Mouse (Mus musculus): ENCODE results near the gene Ttc9c. TPM values are rescaled to one million over a fixed set of nuclear protein-coding genes. Genes with fewer than 3 reads are reported as not detected.

Gene Ttc9c
- polyA plus RNA-seq (2012; rRNA removed) = 13.2 and 14.2 TPM in 2 replicates

DNA sequence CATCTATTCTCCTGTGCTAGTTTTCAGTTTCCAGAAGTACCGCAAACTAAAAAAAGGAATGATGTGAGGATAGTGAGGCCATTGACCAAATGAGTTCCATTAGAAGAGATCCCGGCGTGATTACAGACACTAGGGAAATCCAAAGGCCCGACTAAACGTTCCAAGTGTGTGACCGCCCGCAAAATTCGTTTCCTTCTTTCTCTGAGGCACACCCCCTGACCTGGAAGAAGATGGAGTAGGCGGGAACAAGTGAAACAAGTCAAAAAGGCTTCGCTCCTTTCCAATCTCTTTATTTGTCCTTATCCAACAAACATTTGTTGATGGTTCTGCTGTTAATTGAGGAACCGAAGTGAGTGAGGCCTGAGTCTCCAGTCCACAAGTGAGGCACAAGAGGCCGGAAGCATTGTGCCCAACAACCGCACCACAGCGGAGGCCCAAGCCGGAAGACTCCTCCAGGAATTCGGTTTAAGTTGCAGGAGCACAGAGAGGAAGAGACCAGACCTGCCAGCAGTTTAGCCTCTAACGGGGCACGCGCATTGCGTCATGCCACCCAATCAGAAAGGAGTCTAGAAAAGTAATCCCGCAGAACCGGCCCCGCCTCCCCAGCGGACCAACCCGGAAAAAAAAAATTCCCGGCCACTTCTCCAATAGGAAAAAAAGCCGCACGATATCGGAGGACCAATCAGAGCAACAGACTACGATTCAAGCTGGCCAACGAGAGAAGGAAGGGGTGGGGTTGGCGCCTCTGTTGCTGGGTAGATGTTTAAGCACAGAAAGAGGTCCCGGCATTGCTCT is at the start of gene Ttc9c:
Gene Ttc9c (minus strand): TSS at position 533 of the 795 bp plus-strand sequence.
- peak; percentile 90 to 93 for DNase-seq (ENCODE audit: low read depth in 1 of 2, low spot score in 2 of 2)

GRCm38 (mm10) chr19:8864265-8864664 is 45.1 kb upstream of the Ttc9c start:
- WGBS = 85% methylated on average over 6 of the region's 6 CpGs
- TF ChIP-seq POLR2A (IDR thresholded peaks at IDR 0.05; ENCODE audit: low read depth, low read length) (no peak), CTCF (IDR thresholded peaks at IDR 0.05; ENCODE audit: extremely low read depth, insufficient read depth, insufficient read length, insufficient replicate concordance) (no peak)
- H3K36me3 ChIP-seq (ENCODE audit: control insufficient read depth, insufficient read depth, low read length) = no peaks in the 10 kb centered on the region
- DNase-seq (ENCODE audit: low read depth in 1 of 2, low spot score in 2 of 2) = no peak
- no peaks in the 10 kb centered on the region for H3K4me1 ChIP-seq (ENCODE audit: control insufficient read depth, insufficient read depth, insufficient read length)
- no peak overlapping the region for H3K4me3 ChIP-seq (ENCODE audit: extremely low read depth, insufficient read depth, insufficient read length)
- no peak overlapping the region for H3K27ac ChIP-seq (ENCODE audit: insufficient read depth, low read length)
- no peaks in the 10 kb centered on the region for H3K27me3 ChIP-seq (ENCODE audit: control insufficient read depth, insufficient read depth, low read length)

More for the DNA sequence above, at the start of gene Ttc9c:
- H3K4me1 ChIP-seq (ENCODE audit: control insufficient read depth, insufficient read depth, insufficient read length) = peaks cover 7% of the 10 kb centered on the region
- H3K4me3 ChIP-seq (ENCODE audit: extremely low read depth, insufficient read depth, insufficient read length) = peak within 1 kb of the TSS; percentile 91
- whole genome bisulfite sequencing = under 1% methylated on average over 33 of the region's 33 CpGs
- H3K27ac ChIP-seq (ENCODE audit: insufficient read depth, low read length) = peak within 1 kb of the TSS; percentile 98
- no peaks in the 10 kb centered on the region for H3K27me3 ChIP-seq (ENCODE audit: control insufficient read depth, insufficient read depth, low read length)
- TF ChIP-seq POLR2A (IDR thresholded peaks at IDR 0.05; ENCODE audit: low read depth, low read length) = peak; percentile 57
- TF ChIP-seq CTCF (IDR thresholded peaks at IDR 0.05; ENCODE audit: extremely low read depth, insufficient read depth, insufficient read length, insufficient replicate concordance) = no peak
- peaks cover 14% of the 10 kb centered on the region for H3K36me3 ChIP-seq (ENCODE audit: control insufficient read depth, insufficient read depth, low read length)

- Histone ChIP-seq H3K27me3 (ENCODE audit: control insufficient read depth, insufficient read depth, low read length) (no peaks in the 10 kb centered on the region), H3K4me3 (ENCODE audit: extremely low read depth, insufficient read depth, insufficient read length) (no peak overlapping the region), H3K36me3 (ENCODE audit: control insufficient read depth, insufficient read depth, low read length) (no peaks in the 10 kb centered on the region), H3K27ac (ENCODE audit: insufficient read depth, low read length) (no peak overlapping the region), H3K4me1 (ENCODE audit: control insufficient read depth, insufficient read depth, insufficient read length) (no peaks in the 10 kb centered on the region)
- WGBS = 27% methylated on average over 1 of the region's 1 CpGs
- 0 out of 2 replicates have a peak, but pooled peaks have one; percentile 6 for TF ChIP-seq CTCF (IDR thresholded peaks at IDR 0.05; ENCODE audit: extremely low read depth, insufficient read depth, insufficient read length, insufficient replicate concordance)
- TF ChIP-seq POLR2A (IDR thresholded peaks at IDR 0.05; ENCODE audit: low read depth, low read length) = no peak
- peak in 1 of 2 experiments; percentile 54 for DNase-seq (ENCODE audit: low read depth in 1 of 2, low spot score in 2 of 2)
Measured at GRCm38 (mm10) chr19:8859018-8859417, 39.9 kb upstream of the Ttc9c start.

- H3K4me1 ChIP-seq (ENCODE audit: control insufficient read depth, insufficient read depth, insufficient read length) = no peaks in the 10 kb centered on the region
- no peak overlapping the region for H3K27ac ChIP-seq (ENCODE audit: insufficient read depth, low read length)
- TF ChIP-seq POLR2A (IDR thresholded peaks at IDR 0.05; ENCODE audit: low read depth, low read length) = no peak
- peak; percentile 43; the same call in 1 of the 2 replicates for TF ChIP-seq CTCF (IDR thresholded peaks at IDR 0.05; ENCODE audit: extremely low read depth, insufficient read depth, insufficient read length, insufficient replicate concordance)
- peak in 1 of 2 experiments; percentile 37 for DNase-seq (ENCODE audit: low read depth in 1 of 2, low spot score in 2 of 2)
- no peaks in the 10 kb centered on the region for H3K36me3 ChIP-seq (ENCODE audit: control insufficient read depth, insufficient read depth, low read length)
- WGBS = 40% methylated on average over 4 of the region's 4 CpGs
- no peaks in the 10 kb centered on the region for H3K27me3 ChIP-seq (ENCODE audit: control insufficient read depth, insufficient read depth, low read length)
- H3K4me3 ChIP-seq (ENCODE audit: extremely low read depth, insufficient read depth, insufficient read length) = no peak overlapping the region
Measured at GRCm38 (mm10) chr19:8857689-8858088, 38.6 kb upstream of the Ttc9c start.

GRCm38 (mm10) chr19:8853117-8853516 is 34.0 kb upstream of the Ttc9c start:
- no peak overlapping the region for H3K4me3 ChIP-seq (ENCODE audit: extremely low read depth, insufficient read depth, insufficient read length)
- 87% methylated on average over 3 of the region's 3 CpGs for WGBS
- no peak for TF ChIP-seq POLR2A (IDR thresholded peaks at IDR 0.05; ENCODE audit: low read depth, low read length)
- TF ChIP-seq CTCF (IDR thresholded peaks at IDR 0.05; ENCODE audit: extremely low read depth, insufficient read depth, insufficient read length, insufficient replicate concordance) = no peak

GRCm38 (mm10) chr19:8852236-8852928 is 33.2 kb upstream of the Ttc9c start:
- Histone ChIP-seq H3K27ac (ENCODE audit: insufficient read depth, low read length) (no peak overlapping the region), H3K36me3 (ENCODE audit: control insufficient read depth, insufficient read depth, low read length) (peaks cover 4% of the 10 kb centered on the region; the same call in 1 of the 2 replicates), H3K27me3 (ENCODE audit: control insufficient read depth, insufficient read depth, low read length) (no peaks in the 10 kb centered on the region), H3K4me3 (ENCODE audit: extremely low read depth, insufficient read depth, insufficient read length) (no peak overlapping the region), H3K4me1 (ENCODE audit: control insufficient read depth, insufficient read depth, insufficient read length) (no peaks in the 10 kb centered on the region)
- WGBS = 81% methylated on average over 10 of the region's 10 CpGs
- no peak for TF ChIP-seq POLR2A (IDR thresholded peaks at IDR 0.05; ENCODE audit: low read depth, low read length)
- TF ChIP-seq CTCF (IDR thresholded peaks at IDR 0.05; ENCODE audit: extremely low read depth, insufficient read depth, insufficient read length, insufficient replicate concordance) = no peak
- no peak for DNase-seq (ENCODE audit: low read depth in 1 of 2, low spot score in 2 of 2)

More at GRCm38 (mm10) chr19:8853117-8853516, 34.0 kb upstream of the Ttc9c start:
- no peaks in the 10 kb centered on the region for H3K27me3 ChIP-seq (ENCODE audit: control insufficient read depth, insufficient read depth, low read length)
- no peak for DNase-seq (ENCODE audit: low read depth in 1 of 2, low spot score in 2 of 2)
- H3K36me3 ChIP-seq (ENCODE audit: control insufficient read depth, insufficient read depth, low read length) = peaks cover 1% of the 10 kb centered on the region; the same call in 1 of the 2 replicates
- H3K4me1 ChIP-seq (ENCODE audit: control insufficient read depth, insufficient read depth, insufficient read length) = no peaks in the 10 kb centered on the region
- no peak overlapping the region for H3K27ac ChIP-seq (ENCODE audit: insufficient read depth, low read length)

All from spleen, adult 2 months (tissue).